Mouse (Mus musculus) brain, embryonic 14.5 days (tissue): Measurements from ENCODE around the gene Map2k6.

Experiments
- CTCF ChIP-seq: fragments of 200-500 bp; IDR thresholded peaks from 2 replicates; pipeline ENCODE4 v1.5.1; 2012; ENCODE audit warnings: inconsistent platforms, mild to moderate bottlenecking, moderate library complexity, borderline replicate concordance; ENCODE audit not compliant: insufficient read depth, insufficient read length; ENCODE audit errors: extremely low read depth
- POLR2A ChIP-seq: fragments of 200-500 bp; IDR thresholded peaks from 2 replicates; pipeline ENCODE4 v1.6.1; 2012; ENCODE audit warnings: mild to moderate bottlenecking, inconsistent platforms, borderline replicate concordance; ENCODE audit not compliant: poor library complexity, insufficient read depth, insufficient read length, severe bottlenecking; ENCODE audit errors: extremely low read depth

DNA sequence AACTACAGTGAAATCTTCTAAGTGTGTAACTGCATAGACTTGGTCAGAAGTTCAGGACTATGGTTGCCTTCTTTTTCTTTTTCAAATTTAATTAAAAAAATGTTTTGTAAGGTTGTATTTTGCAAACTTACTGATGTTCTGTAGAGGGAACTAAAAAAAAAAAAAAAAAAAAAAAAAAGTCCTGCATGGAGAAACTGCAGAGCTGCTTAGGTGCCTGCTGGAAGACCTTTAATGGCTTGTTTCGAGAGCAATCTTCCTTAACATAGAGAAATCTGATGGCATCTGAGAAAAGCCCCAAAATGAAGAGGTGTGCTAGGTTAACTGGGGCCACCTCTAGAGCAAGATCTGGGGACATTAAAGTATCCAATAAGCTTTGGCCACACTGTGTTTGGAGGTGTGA, 1.4 kb downstream of the Map2k6 start:
- TF ChIP-seq CTCF (no peak), POLR2A (no peak)
